Mouse (Mus musculus): ENCODE results near the gene Usp29.
"Not testable (repeated sequence)": the region's sequence is repeated elsewhere in the genome, so short reads cannot be mapped to it uniquely, and the experiment has no call there.

The Usp29 gene

DNA sequence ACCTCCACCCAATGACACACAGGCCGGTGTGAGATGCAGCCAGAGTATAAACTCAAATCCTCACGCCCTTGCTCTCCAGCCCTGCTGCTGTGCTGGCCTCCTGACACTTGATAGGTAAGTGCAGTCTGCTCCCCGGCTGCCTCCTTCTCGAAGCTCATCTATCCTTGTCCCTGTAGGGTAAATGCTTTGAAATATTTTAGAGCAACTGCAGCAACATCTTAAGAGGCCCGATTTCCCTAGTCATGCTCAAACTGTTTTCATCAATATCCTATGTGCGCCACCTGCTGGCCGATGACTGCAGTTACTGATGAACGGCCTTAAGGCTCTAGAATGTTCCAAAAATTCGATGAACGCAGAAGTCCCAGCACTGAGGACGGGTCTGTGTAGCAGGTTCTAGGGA lies 206.7 kb downstream of the Usp29 start:
- DNase-seq = peak; percentile 81 to 88

DNA sequence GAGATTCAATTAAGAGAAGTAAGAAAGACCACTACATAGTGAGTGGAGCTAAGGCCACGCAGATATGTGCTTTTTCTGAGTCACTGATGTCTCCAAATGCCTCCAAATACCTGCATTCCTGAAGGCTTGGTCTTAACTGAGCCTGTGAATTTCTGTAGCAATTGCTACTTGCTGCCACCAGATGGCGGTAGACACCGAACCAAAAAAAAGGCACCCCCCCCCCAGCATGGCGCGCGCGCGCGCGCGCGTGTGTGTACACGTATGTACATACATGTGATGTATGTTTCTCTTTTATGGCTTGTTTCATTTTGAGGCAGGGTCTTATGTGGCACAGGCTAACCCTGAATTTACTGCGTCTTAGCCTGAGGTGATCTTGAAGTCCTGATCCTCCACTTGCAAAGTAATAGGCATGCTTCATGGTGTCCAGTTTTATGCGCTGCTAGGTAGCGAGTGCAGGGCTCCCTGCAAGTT lies 210.4 kb downstream of the Usp29 start:
- DNase-seq = peak; percentile 22 to 52

DNA sequence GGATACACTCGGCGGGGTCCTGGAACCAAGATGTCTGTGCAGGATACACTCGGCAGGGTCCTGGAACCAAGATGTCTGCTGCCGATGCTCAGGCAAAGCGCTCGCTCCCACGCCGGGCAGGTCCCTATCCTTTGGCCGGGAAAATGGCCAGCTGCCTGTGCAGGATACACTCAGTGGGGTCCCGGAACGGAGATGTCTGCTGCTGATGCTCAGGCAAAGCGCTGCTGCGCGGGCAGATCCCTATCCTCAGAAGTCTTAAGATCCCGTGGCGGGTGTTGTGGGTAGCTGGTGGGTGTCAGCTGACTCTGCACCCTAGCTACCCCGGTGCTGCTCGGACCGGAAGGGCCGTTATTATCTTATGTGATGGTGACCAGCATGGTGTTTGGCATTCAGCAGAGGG lies 217.7 kb downstream of the Usp29 start:
- DNase-seq = peak; percentile 65 to 73

DNA sequence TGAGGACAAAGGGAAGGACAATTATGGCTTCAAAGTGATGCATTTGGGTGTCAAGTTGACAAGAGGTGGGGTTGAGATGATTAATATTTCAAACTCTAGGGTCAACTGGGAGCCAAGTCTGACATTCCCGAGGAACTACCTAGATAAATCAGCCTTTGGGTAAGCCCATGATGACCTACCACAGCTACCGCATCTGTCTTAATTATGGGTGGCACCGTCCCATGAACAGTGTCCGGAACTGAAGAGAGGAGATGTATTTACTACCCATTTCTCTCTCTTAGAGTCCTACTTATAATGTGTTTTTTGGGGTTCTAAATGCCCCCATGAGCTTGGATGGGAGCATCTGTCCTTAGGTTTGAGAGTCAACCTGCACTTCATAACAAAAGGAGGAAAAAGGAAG lies 226.2 kb downstream of the Usp29 start:
- no peak for DNase-seq

DNA sequence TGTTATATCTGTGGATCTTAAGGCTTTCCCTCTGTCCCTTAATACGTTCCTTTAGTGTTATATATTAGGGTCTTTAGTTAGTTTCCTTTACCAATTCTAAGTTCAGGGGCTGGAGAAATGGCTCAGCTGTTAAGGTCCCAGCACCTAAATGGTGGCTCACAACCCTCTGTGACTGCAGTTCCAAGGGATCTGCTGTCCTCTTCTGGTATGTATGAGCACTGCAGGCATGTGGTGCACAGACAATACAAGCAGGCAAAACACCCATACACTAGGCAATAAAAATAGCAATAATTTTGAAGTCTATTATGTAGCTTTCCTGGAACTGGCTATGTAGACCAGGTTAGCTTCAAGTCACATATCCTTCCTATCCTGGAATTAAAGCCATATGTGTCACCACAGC lies 228.2 kb downstream of the Usp29 start:
- DNase-seq = no peak

DNA sequence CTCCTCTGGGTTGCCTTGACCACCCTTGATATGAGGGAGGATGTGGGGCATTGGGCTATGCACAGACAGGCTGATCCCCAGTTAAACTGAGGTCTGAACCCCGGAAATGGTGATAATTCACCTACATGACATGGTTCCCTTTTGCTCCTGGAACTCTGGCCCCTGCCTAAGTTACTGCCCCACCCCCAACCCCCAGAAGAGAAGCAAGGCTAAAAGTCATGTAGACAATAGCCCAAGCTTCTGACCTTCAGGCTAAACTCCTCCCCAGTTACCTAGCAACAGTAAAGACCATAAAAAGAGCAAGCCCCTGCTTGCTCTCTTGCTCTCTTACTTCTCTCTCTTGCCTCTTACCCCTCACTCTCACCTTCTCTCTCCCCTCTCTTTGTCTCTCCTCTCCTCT lies 243.2 kb downstream of the Usp29 start:
- no peak for DNase-seq

DNA sequence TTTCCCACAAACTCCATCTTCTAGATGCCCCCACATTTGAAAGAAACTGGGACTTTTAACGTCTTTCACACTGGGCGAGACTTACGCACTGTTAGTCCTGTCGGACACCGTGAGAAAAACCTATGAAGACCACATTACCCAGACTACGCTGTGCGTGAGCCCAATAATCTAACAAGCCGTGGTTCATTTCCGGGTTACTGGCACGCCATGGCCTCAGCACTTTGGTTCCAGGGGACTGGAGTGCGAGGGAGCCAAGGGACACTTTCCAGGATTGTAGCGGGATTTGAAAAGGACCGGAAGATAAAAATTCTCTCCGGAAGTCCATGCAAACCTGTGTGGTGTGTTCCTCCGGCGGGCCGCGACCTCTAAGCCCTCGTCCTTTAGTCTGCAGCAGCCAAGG lies 246.5 kb downstream of the Usp29 start:
- no peak for DNase-seq

DNA sequence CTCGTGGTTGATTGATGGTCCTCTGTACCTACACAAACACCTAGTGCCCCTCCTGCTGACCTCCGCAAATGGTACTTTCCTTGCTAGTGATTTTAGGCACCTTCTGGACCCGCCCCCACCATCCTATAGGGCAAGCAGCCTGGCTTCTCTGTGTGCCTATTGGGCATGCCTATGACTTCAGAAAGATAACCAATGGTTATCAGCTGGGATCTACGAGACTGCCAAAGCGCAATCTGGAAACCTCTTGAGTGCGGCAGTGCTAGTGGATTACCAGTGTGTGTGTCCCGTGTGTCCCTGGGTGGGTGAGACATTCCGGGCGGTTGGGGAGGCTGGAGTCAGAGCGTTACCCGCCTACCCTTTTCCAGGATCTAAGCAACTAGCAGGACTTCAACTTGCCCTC lies 264.9 kb downstream of the Usp29 start, which contains the start of gene Aurkc:
Gene Aurkc, plus strand, starts transcription at position 50 of the 400 bp plus-strand sequence.
- not testable (repeated sequence) for DNase-seq

DNA sequence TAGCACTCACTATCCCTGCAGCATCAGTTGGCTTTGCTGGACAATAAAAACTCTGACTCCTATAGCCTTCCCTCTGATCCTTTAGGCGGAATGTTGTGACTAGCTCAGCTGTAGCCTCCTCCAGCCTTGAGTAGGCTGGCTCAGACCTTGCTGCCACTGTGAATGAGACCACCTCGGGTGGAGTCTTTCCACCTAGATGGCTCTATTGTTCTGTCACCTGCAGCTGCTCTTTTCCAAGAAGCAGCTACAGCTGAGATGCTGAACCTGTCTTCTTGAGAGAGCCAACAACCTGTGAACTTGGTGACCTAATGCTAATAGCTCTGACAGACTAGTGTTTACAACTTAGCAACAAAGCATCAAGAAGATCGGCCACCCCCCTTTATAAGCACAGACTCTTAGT lies 268.5 kb downstream of the Usp29 start:
- DNase-seq = not testable (repeated sequence)

DNA sequence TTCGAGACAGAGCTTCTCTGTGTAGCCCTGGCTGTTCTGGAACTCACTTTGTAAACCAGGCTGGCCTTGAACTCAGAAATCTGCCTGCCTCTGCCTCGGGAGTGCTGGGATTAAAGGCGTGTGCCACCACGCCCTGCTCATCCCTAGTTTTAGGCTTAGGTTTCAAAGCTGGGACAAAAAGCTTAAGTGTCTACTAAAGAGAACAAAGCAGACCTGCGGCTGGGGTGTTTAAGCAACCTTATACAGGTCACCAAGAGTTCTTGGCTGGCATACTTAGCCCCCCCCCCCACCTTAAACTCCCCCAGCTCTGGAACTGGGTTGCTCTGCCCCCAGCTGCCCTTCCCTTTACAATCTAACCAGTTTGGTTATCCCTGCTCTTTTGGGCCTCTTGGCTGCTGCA lies 275.1 kb downstream of the Usp29 start:
- DNase-seq = not testable (repeated sequence)

All from cerebellum, postnatal 25 days (tissue).